Mouse (Mus musculus) left cerebral cortex, adult 2 months (tissue): Measurements from ENCODE around the gene Acer3. TPM values are rescaled to one million over a fixed set of nuclear protein-coding genes. Genes with fewer than 3 reads are reported as not detected.

Experiments
- DNase-seq, 2 experiments: peaks; one replicate each; pipeline ENCODE4 v3.0.0; 2021 to 2022; ENCODE audit warnings: low spot score in 2 of 2, mixed read lengths in 1 of 2; ENCODE audit errors: extremely low spot score in 1 of 2
- H3K27ac ChIP-seq: fragments of 200-600 bp; 2 replicates; pipeline ENCODE4 v1.8.1; 2022
- H3K4me3 ChIP-seq: fragments of 200-600 bp; 2 replicates; pipeline ENCODE4 v1.8.1; 2022
- CTCF ChIP-seq: fragments of 200-600 bp; IDR thresholded peaks from 2 replicates; pipeline ENCODE4 v1.8.1; 2022; ENCODE audit warnings: antibody characterized with exemption, mild to moderate bottlenecking, moderate library complexity
- intact Hi-C: fragments of 180-260 bp; cut with DNase I; formaldehyde crosslinking; loops from one replicate; pipeline ENCODE4 v1.15.1; 2025
- total RNA-seq, 2 experiments: library from RNA; stranded (reverse); gene quantifications; 2 replicates each; pipeline ENCODE4 v1.2.3; 2021

Acer3 gene
- total RNA-seq, 2 experiments from 2014 or later: 22.2 to 25.4 TPM

GRCm38 (mm10) chr7:98157636-98158332 is 163.2 kb downstream of the Acer3 start:
- no peak for TF ChIP-seq CTCF
- intact Hi-C loops: no loop called here
- DNase-seq: no peak
- Histone ChIP-seq H3K4me3 (no peak overlapping the region), H3K27ac (no peak overlapping the region)

Other genes with a start within 250 kb of the Acer3 start
- 10 to 100 TPM; 12.7 to 15.1 TPM for gene Myo7a, start 201.7 kb downstream of the Acer3 start, total RNA-seq
- gene Omp, start 175.7 kb downstream of the Acer3 start, total RNA-seq: under 1 TPM; 0.77 to 0.89 TPM
- 10 to 100 TPM; 30.8 to 36.1 TPM for gene Capn5, start 142.9 kb downstream of the Acer3 start, total RNA-seq
- gene B3gnt6, start 121.7 kb downstream of the Acer3 start, total RNA-seq: under 1 TPM in 1 of 2 experiments, not detected in 1; 0.14 TPM
- gene Tsku, start 40.1 kb upstream of the Acer3 start, total RNA-seq: 1 to 10 TPM; 2.9 to 3.4 TPM
- not detected for gene Gucy2d, start 119.2 kb upstream of the Acer3 start, total RNA-seq
- 1 to 10 TPM; 5.0 to 8.0 TPM for gene Lrrc32, start 168.1 kb upstream of the Acer3 start, total RNA-seq